Mouse (Mus musculus): Measurements from ENCODE around the gene 4933427D14Rik.
A peak's percentile ranks its signal among the peaks of the same experiment; 100 is the strongest.

4933427D14Rik gene

GRCm38 (mm10) chr11:72136231-72136982, 70.9 kb downstream of the 4933427D14Rik start:
- no peak for DNase-seq

GRCm38 (mm10) chr11:72135383-72136158, 71.7 kb downstream of the 4933427D14Rik start, which contains the start of gene Pitpnm3:
Gene Pitpnm3 (minus strand): TSS chr11:72135778.
- DNase-seq = peak; percentile 50 to 59

- no peak for DNase-seq
Observed at GRCm38 (mm10) chr11:72134536-72135382, 72.5 kb downstream of the 4933427D14Rik start.

GRCm38 (mm10) chr11:72133075-72133474, 74.2 kb downstream of the 4933427D14Rik start:
- DNase-seq = no peak

- peak; percentile 67 to 79 for DNase-seq
Observed at GRCm38 (mm10) chr11:72132266-72132665, 75.0 kb downstream of the 4933427D14Rik start.

- no peak for DNase-seq
Observed at GRCm38 (mm10) chr11:72131697-72132096, 75.6 kb downstream of the 4933427D14Rik start.

GRCm38 (mm10) chr11:72130905-72131304, 76.4 kb downstream of the 4933427D14Rik start:
- no peak for DNase-seq

- DNase-seq = no peak
Observed at GRCm38 (mm10) chr11:72130472-72130871, 76.8 kb downstream of the 4933427D14Rik start.

GRCm38 (mm10) chr11:72130021-72130420, 77.2 kb downstream of the 4933427D14Rik start:
- peak; percentile 32 to 40 for DNase-seq

GRCm38 (mm10) chr11:72129032-72129894, 78.0 kb downstream of the 4933427D14Rik start:
- no peak for DNase-seq

- DNase-seq = no peak
Observed at GRCm38 (mm10) chr11:72127450-72128189, 79.6 kb downstream of the 4933427D14Rik start.

GRCm38 (mm10) chr11:72125781-72126180, 81.5 kb downstream of the 4933427D14Rik start:
- DNase-seq = no peak

GRCm38 (mm10) chr11:72123531-72123930, 83.7 kb downstream of the 4933427D14Rik start:
- no peak for DNase-seq

- DNase-seq = no peak
Observed at GRCm38 (mm10) chr11:72120354-72120753, 86.9 kb downstream of the 4933427D14Rik start.

- DNase-seq = no peak
Observed at GRCm38 (mm10) chr11:72118630-72119029, 88.6 kb downstream of the 4933427D14Rik start.

- DNase-seq = peak; percentile 53
Observed at GRCm38 (mm10) chr11:72113296-72113695, 94.0 kb downstream of the 4933427D14Rik start.

- no peak for DNase-seq
Observed at GRCm38 (mm10) chr11:72110726-72111125, 96.5 kb downstream of the 4933427D14Rik start.

- DNase-seq = no peak
Observed at GRCm38 (mm10) chr11:72104223-72104622, 103.0 kb downstream of the 4933427D14Rik start.

Data from kidney, postnatal 4 days (tissue).